Comparison of ENCODE assay signal across 23 mouse cellular contexts in the genomic region with DNA sequence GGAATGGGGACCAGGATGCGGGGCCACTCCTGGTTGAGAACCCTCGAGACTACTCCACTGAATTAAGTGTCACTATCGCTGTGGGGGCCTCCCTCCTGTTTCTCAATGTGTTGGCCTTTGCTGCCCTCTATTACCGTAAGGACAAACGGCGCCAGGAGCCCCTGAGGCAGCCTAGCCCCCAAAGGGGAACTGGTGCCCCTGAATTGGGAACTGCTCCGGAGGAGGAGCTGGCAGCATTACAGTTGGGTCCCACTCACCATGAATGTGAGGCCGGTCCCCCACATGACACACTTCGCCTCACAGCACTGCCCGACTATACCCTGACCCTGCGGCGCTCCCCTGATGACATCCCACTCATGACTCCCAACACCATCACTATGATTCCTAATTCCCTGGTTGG. TPM values are rescaled to one million over a fixed set of nuclear protein-coding genes. Genes with fewer than 3 reads are reported as not detected.
DNase-seq lines count a peak whose midpoint lies in the region; ATAC-seq and TF ChIP-seq lines count a peak whose summit lies in the region.
"Had no signal": no experiment of that assay in that cellular context is flagged by ENCODE, and none has a peak within 500 bp of the region (broad histone marks: within the 10 kb centered on the region; RNA-seq: fewer than 3 reads in every experiment).

No protein-coding gene starts in this region.

- H3K27ac ChIP-seq in layer of hippocampus, adult 2 months = peak overlapping the region; percentile 68
- H3K27ac ChIP-seq: embryonic facial prominence, embryonic 13.5 days; embryonic facial prominence, embryonic 15.5 days; forebrain, embryonic 10.5 days; forebrain, embryonic 12.5 days had no signal

- no peak for TF ChIP-seq CTCF in layer of hippocampus, adult 2 months (conservative IDR thresholded peaks at IDR 0.05)

- H3K4me3 ChIP-seq in layer of hippocampus, adult 2 months = no peak overlapping the region
- H3K4me3 ChIP-seq: embryonic facial prominence, embryonic 13.5 days; embryonic facial prominence, embryonic 15.5 days; erythroblast, embryonic 14.5 days; forebrain, embryonic 10.5 days; forebrain, embryonic 12.5 days had no signal

- ATAC-seq in granulocyte monocyte progenitor cell, adult 5-6 weeks (replicated peaks; ENCODE audit: poor library complexity, severe bottlenecking) = peak; percentile 79
- ATAC-seq: activated CD4-positive, CD25-positive, alpha-beta regulatory T cell, adult 4 months; forebrain, embryonic 16.5 days; Patski had no signal

- no peak for DNase-seq in layer of hippocampus, adult 2 months (ENCODE audit: low spot score in 2 of 2)
- no peak for DNase-seq in layer of hippocampus, postnatal 36 days
- DNase-seq in heart, adult 8-10 months (ENCODE audit: low spot score) = no peak
- no peak for DNase-seq in embryo, embryonic 11 days
- DNase-seq: adrenal gland, adult 8-10 months; adrenal gland, postnatal 14 days; adrenal gland, postnatal 36 days; cerebellum, adult 11-12 months; cerebellum, adult 2 months; cerebellum, adult 9-10 months; cerebellum, postnatal 10 days; cerebellum, postnatal 25 days had no signal

RNA-seq across cellular contexts. Expression of a gene that starts 20.8 kb away (rescaled TPM):
- total RNA-seq in layer of hippocampus, adult 2 months (2021) = 100 to 1,000 TPM; 178 to 182 TPM
- total RNA-seq in layer of hippocampus, postnatal 36 days (2021) = 100 to 1,000 TPM; 186 to 189 TPM
- total RNA-seq in granulocyte monocyte progenitor cell, adult 5-6 weeks (2014; fragmentation: Nextera tagmentation) = not detected in 2 replicates
- not detected in 2 replicates for total RNA-seq in granulocyte monocyte progenitor cell, adult 5-6 weeks (2017)
- total RNA-seq in heart, adult 8-10 months (2022) = 1 to 10 TPM in 1 of 4 experiments, under 1 TPM in 3; 0.34 to 1.2 (median 0.78) TPM

RNA-seq across cellular contexts. Expression of a gene that starts 45.9 kb away (rescaled TPM):
- total RNA-seq in layer of hippocampus, adult 2 months (2021) = 10 to 100 TPM; 29.5 to 36.6 TPM
- total RNA-seq in layer of hippocampus, postnatal 36 days (2021) = 10 to 100 TPM; 23.1 to 26.5 TPM
- 55.4 and 65.2 TPM in 2 replicates for total RNA-seq in granulocyte monocyte progenitor cell, adult 5-6 weeks (2014; fragmentation: Nextera tagmentation)
- 35.2 and 40.1 TPM in 2 replicates for total RNA-seq in granulocyte monocyte progenitor cell, adult 5-6 weeks (2017)
- total RNA-seq in heart, adult 8-10 months (2022) = 10 to 100 TPM; 15.7 to 20.3 (median 19.5) TPM

RNA-seq across cellular contexts. Expression of a gene that starts 51.0 kb away (rescaled TPM):
- not detected for total RNA-seq in layer of hippocampus, adult 2 months (2021)
- total RNA-seq in layer of hippocampus, postnatal 36 days (2021) = not detected
- total RNA-seq in granulocyte monocyte progenitor cell, adult 5-6 weeks (2014; fragmentation: Nextera tagmentation) = not detected in 2 replicates
- total RNA-seq in granulocyte monocyte progenitor cell, adult 5-6 weeks (2017) = not detected in 2 replicates
- total RNA-seq in heart, adult 8-10 months (2022) = not detected
- total RNA-seq: adrenal gland, adult 18-20 months; adrenal gland, postnatal 14 days; adrenal gland, postnatal 36 days; G1E had no signal

RNA-seq across cellular contexts. Expression of a gene that starts 51.7 kb away (rescaled TPM):
- 1 to 10 TPM in 1 of 2 experiments, under 1 TPM in 1; 0.83 to 1.2 TPM for total RNA-seq in layer of hippocampus, adult 2 months (2021)
- 1 to 10 TPM in 1 of 2 experiments, under 1 TPM in 1; 0.90 to 1.6 TPM for total RNA-seq in layer of hippocampus, postnatal 36 days (2021)
- total RNA-seq in granulocyte monocyte progenitor cell, adult 5-6 weeks (2014; fragmentation: Nextera tagmentation) = 21.7 and 33.1 TPM in 2 replicates
- total RNA-seq in granulocyte monocyte progenitor cell, adult 5-6 weeks (2017) = 20.2 and 23.4 TPM in 2 replicates
- total RNA-seq in heart, adult 8-10 months (2022) = 10 to 100 TPM in 2 of 4 experiments, 1 to 10 TPM in 2; 7.0 to 10.2 (median 9.4) TPM

RNA-seq across cellular contexts. Expression of a gene that starts 56.0 kb away (rescaled TPM):
- not detected for total RNA-seq in layer of hippocampus, adult 2 months (2021)
- total RNA-seq in layer of hippocampus, postnatal 36 days (2021) = not detected
- not detected in 2 replicates for total RNA-seq in granulocyte monocyte progenitor cell, adult 5-6 weeks (2014; fragmentation: Nextera tagmentation)
- total RNA-seq in granulocyte monocyte progenitor cell, adult 5-6 weeks (2017) = not detected in 2 replicates
- total RNA-seq in heart, adult 8-10 months (2022) = not detected
- total RNA-seq: adrenal gland, adult 8-10 months; adrenal gland, postnatal 14 days; adrenal gland, postnatal 36 days; G1E had no signal

Comparison
In these comparisons a context has a peak if more than half of its experiments do, and no peak if none do; other contexts are left out.
1. RNA of a gene that starts 20.8 kb away (total RNA-seq): 186 to 189 TPM in layer of hippocampus, postnatal 36 days and 178 to 182 TPM in layer of hippocampus, adult 2 months; 0.34 to 1.2 TPM in heart, adult 8-10 months and not detected in granulocyte monocyte progenitor cell, adult 5-6 weeks; every median in the first group is over 10 times any median in the second.